Mouse (Mus musculus): ENCODE results near the gene Ghr. TPM values are rescaled to one million over a fixed set of nuclear protein-coding genes. Genes with fewer than 3 reads are reported as not detected.

Gene Ghr
- polyA plus RNA-seq, 1 experiment from 2014 or later, result 18.1 TPM

- no peak for DNase-seq (ENCODE audit: low spot score)
- Histone ChIP-seq H3K4me3 (no peak overlapping the region), H3K4me1 (no peaks in the 10 kb centered on the region), H3K27me3 (ENCODE audit: low read depth, poor library complexity, severe bottlenecking) (no peaks in the 10 kb centered on the region), H3K27ac (no peak overlapping the region), H3K9me3 (replicated peaks) (no peaks in the 10 kb centered on the region), H3K36me3 (no peaks in the 10 kb centered on the region)
- 76% methylated on average over 2 of the region's 2 CpGs for WGBS
Observed at GRCm38 (mm10) chr15:3383788-3384187, 199.5 kb downstream of the Ghr start.

GRCm38 (mm10) chr15:3381413-3381812 lies 201.9 kb downstream of the Ghr start:
- Histone ChIP-seq H3K4me3 (no peak overlapping the region), H3K36me3 (no peaks in the 10 kb centered on the region), H3K27me3 (ENCODE audit: low read depth, poor library complexity, severe bottlenecking) (no peaks in the 10 kb centered on the region), H3K4me1 (no peaks in the 10 kb centered on the region), H3K27ac (no peak overlapping the region), H3K9me3 (replicated peaks) (no peaks in the 10 kb centered on the region)
- no peak for DNase-seq (ENCODE audit: low spot score)
- 72% methylated on average over 6 of the region's 6 CpGs for WGBS

- H3K4me3 ChIP-seq, result no peak overlapping the region
- no peak for DNase-seq (ENCODE audit: low spot score)
- H3K36me3 ChIP-seq, result no peaks in the 10 kb centered on the region; the same call in 1 of the 2 replicates
- H3K4me1 ChIP-seq, result 0 out of 2 replicates have a peak, but pooled peaks cover 4% of the 10 kb centered on the region
- 0 out of 2 replicates have a peak, but pooled peaks cover 6% of the 10 kb centered on the region for H3K9me3 ChIP-seq (replicated peaks)
- WGBS, result 44% methylated on average over 2 of the region's 2 CpGs
- no peak overlapping the region for H3K27ac ChIP-seq
- H3K27me3 ChIP-seq (ENCODE audit: low read depth, poor library complexity, severe bottlenecking), result no peaks in the 10 kb centered on the region
Observed at GRCm38 (mm10) chr15:3368261-3368832, 214.9 kb downstream of the Ghr start.

GRCm38 (mm10) chr15:3356073-3356766 lies 227.1 kb downstream of the Ghr start:
- Histone ChIP-seq H3K27me3 (ENCODE audit: low read depth, poor library complexity, severe bottlenecking) (no peaks in the 10 kb centered on the region), H3K4me3 (no peak overlapping the region), H3K27ac (no peak overlapping the region), H3K36me3 (no peaks in the 10 kb centered on the region), H3K4me1 (no peaks in the 10 kb centered on the region), H3K9me3 (replicated peaks) (no peaks in the 10 kb centered on the region)
- WGBS, result 60% methylated on average over 4 of the region's 4 CpGs
- no peak for DNase-seq (ENCODE audit: low spot score)

- Histone ChIP-seq H3K4me1 (no peaks in the 10 kb centered on the region), H3K27ac (no peak overlapping the region), H3K27me3 (ENCODE audit: low read depth, poor library complexity, severe bottlenecking) (no peaks in the 10 kb centered on the region), H3K9me3 (replicated peaks) (no peaks in the 10 kb centered on the region), H3K4me3 (no peak overlapping the region), H3K36me3 (no peaks in the 10 kb centered on the region)
- DNase-seq (ENCODE audit: low spot score), result no peak
- WGBS, result 90% methylated on average over 2 of the region's 2 CpGs
Observed at GRCm38 (mm10) chr15:3353696-3354095, 229.6 kb downstream of the Ghr start.

GRCm38 (mm10) chr15:3349306-3350064 lies 233.8 kb downstream of the Ghr start:
- no peaks in the 10 kb centered on the region for H3K27me3 ChIP-seq (ENCODE audit: low read depth, poor library complexity, severe bottlenecking)
- H3K9me3 ChIP-seq (replicated peaks), result no peaks in the 10 kb centered on the region
- no peak overlapping the region for H3K27ac ChIP-seq
- no peak for DNase-seq (ENCODE audit: low spot score)
- no peaks in the 10 kb centered on the region for H3K4me1 ChIP-seq
- no peak overlapping the region for H3K4me3 ChIP-seq
- no peaks in the 10 kb centered on the region for H3K36me3 ChIP-seq
- WGBS, result 79% methylated on average over 6 of the region's 6 CpGs

- Histone ChIP-seq H3K4me3 (no peak overlapping the region), H3K4me1 (no peaks in the 10 kb centered on the region), H3K9me3 (replicated peaks) (no peaks in the 10 kb centered on the region), H3K27me3 (ENCODE audit: low read depth, poor library complexity, severe bottlenecking) (no peaks in the 10 kb centered on the region), H3K36me3 (no peaks in the 10 kb centered on the region), H3K27ac (no peak overlapping the region)
- 79% methylated on average over 3 of the region's 3 CpGs for WGBS
- no peak for DNase-seq (ENCODE audit: low spot score)
Observed at GRCm38 (mm10) chr15:3346682-3347081, 236.6 kb downstream of the Ghr start.

- Histone ChIP-seq H3K27me3 (ENCODE audit: low read depth, poor library complexity, severe bottlenecking) (no peaks in the 10 kb centered on the region), H3K27ac (no peak overlapping the region), H3K9me3 (replicated peaks) (no peaks in the 10 kb centered on the region), H3K36me3 (no peaks in the 10 kb centered on the region), H3K4me3 (no peak overlapping the region), H3K4me1 (no peaks in the 10 kb centered on the region)
- DNase-seq (ENCODE audit: low spot score), result no peak
- WGBS, result 93% methylated on average over 4 of the region's 4 CpGs
Observed at GRCm38 (mm10) chr15:3344555-3344954, 238.7 kb downstream of the Ghr start.

- Histone ChIP-seq H3K27me3 (ENCODE audit: low read depth, poor library complexity, severe bottlenecking) (no peaks in the 10 kb centered on the region), H3K36me3 (no peaks in the 10 kb centered on the region; the same call in 1 of the 2 replicates), H3K9me3 (replicated peaks) (no peaks in the 10 kb centered on the region), H3K4me1 (no peaks in the 10 kb centered on the region), H3K4me3 (no peak overlapping the region), H3K27ac (no peak overlapping the region)
- DNase-seq (ENCODE audit: low spot score), result no peak
- 92% methylated on average over 4 of the region's 4 CpGs for WGBS
Observed at GRCm38 (mm10) chr15:3341806-3342582, 241.3 kb downstream of the Ghr start.

- Histone ChIP-seq H3K4me1 (no peaks in the 10 kb centered on the region), H3K36me3 (no peaks in the 10 kb centered on the region; the same call in 1 of the 2 replicates), H3K9me3 (replicated peaks) (no peaks in the 10 kb centered on the region), H3K27me3 (ENCODE audit: low read depth, poor library complexity, severe bottlenecking) (no peaks in the 10 kb centered on the region), H3K4me3 (no peak overlapping the region), H3K27ac (no peak overlapping the region)
- no peak for DNase-seq (ENCODE audit: low spot score)
- WGBS, result 93% methylated on average over 3 of the region's 3 CpGs
Observed at GRCm38 (mm10) chr15:3339847-3340246, 243.4 kb downstream of the Ghr start.

- 93% methylated on average over 4 of the region's 4 CpGs for WGBS
- H3K36me3 ChIP-seq, result no peaks in the 10 kb centered on the region; the same call in 1 of the 2 replicates
- no peak overlapping the region for H3K4me3 ChIP-seq
- no peaks in the 10 kb centered on the region for H3K27me3 ChIP-seq (ENCODE audit: low read depth, poor library complexity, severe bottlenecking)
- H3K27ac ChIP-seq, result no peak overlapping the region
- DNase-seq (ENCODE audit: low spot score), result no peak
- no peaks in the 10 kb centered on the region for H3K9me3 ChIP-seq (replicated peaks)
- H3K4me1 ChIP-seq, result no peaks in the 10 kb centered on the region
Observed at GRCm38 (mm10) chr15:3332517-3332916, 250.8 kb downstream of the Ghr start.

GRCm38 (mm10) chr15:3331813-3332212 lies 251.5 kb downstream of the Ghr start:
- no peak overlapping the region for H3K4me3 ChIP-seq
- no peak overlapping the region for H3K27ac ChIP-seq
- DNase-seq (ENCODE audit: low spot score), result no peak
- no peaks in the 10 kb centered on the region for H3K9me3 ChIP-seq (replicated peaks)
- H3K27me3 ChIP-seq (ENCODE audit: low read depth, poor library complexity, severe bottlenecking), result no peaks in the 10 kb centered on the region
- WGBS, result 91% methylated on average over 2 of the region's 2 CpGs
- H3K4me1 ChIP-seq, result no peaks in the 10 kb centered on the region
- H3K36me3 ChIP-seq, result no peaks in the 10 kb centered on the region
